Mouse (Mus musculus) cortical plate, adult 2 months (tissue): ENCODE data around the gene Gamt.

Source experiments
- CTCF ChIP-seq: fragments of 200-500 bp; IDR thresholded peaks from 2 replicates; pipeline ENCODE4 v1.5.1; 2011; ENCODE audit warnings: mild to moderate bottlenecking, control low read depth, low read length; ENCODE audit not compliant: insufficient read depth; ENCODE audit errors: extremely low read depth
- POLR2A ChIP-seq: fragments of 200-500 bp; IDR thresholded peaks from 2 replicates; pipeline ENCODE4 v1.6.1; 2011; ENCODE audit warnings: mild to moderate bottlenecking, low read length, control low read depth; ENCODE audit not compliant: insufficient read depth; ENCODE audit errors: extremely low read depth

GRCm38 (mm10) chr10:80293325-80293724 lies 32.5 kb upstream of the Gamt start:
- no peak for TF ChIP-seq CTCF
- TF ChIP-seq POLR2A, result no peak
